Mouse (Mus musculus) kidney, adult 2 months (tissue): ENCODE data around the gene Rrn3.
"Not testable (repeated sequence)": the region's sequence is repeated elsewhere in the genome, so short reads cannot be mapped to it uniquely, and the experiment has no call there.

Source experiments
- CTCF ChIP-seq: fragments of 200-500 bp; conservative IDR thresholded peaks from 2 replicates; pipeline ENCODE4 v1.5.1; 2011; ENCODE audit warnings: low read depth, mild to moderate bottlenecking, control low read depth, low read length, moderate library complexity, mixed read lengths; ENCODE audit not compliant: insufficient read depth, insufficient read length
- POLR2A ChIP-seq: fragments of 200-500 bp; IDR thresholded peaks from one replicate; pipeline ENCODE4 v1.6.1; 2011; ENCODE audit warnings: low read depth, low read length, control low read depth

DNA sequence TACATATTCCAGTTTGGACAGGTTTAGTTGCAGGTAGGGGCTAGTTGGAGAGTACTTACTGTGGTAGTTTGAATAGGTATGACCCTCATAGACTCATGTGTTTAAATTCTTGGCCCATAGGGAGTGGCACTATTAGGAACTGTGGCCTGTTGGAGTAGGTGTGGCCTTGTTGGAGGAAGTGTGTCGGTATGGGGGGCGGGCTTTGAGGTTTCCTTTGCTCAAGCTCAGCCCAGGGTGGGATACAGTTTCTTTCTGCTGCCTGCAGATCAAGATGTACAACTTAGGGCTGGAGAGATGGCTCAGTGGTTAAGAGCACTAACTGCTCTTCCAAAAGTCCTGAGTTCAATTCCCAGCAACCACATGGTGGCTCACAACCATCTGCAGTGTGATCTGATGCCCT is 12.9 kb downstream of the Rrn3 start:
- TF ChIP-seq CTCF, POLR2A: not testable (repeated sequence)
